Mouse (Mus musculus) lung, embryonic 16.5 days (tissue): Measurements from ENCODE around the gene Rpgrip1l. TPM values are rescaled to one million over a fixed set of nuclear protein-coding genes. Genes with fewer than 3 reads are reported as not detected.

Experiments
- ATAC-seq: fragments of 200-750 bp; cut with Nextera tagmentation; 2 replicates; pipeline ENCODE4 v1.8.0; 2017; ENCODE audit warnings: low read depth, mild to moderate bottlenecking, moderate library complexity
- H3K27ac ChIP-seq: fragments of 300-500 bp; sonication (generic); 2 replicates; pipeline ENCODE4 v1.5.1; 2014; ENCODE audit warnings: mild to moderate bottlenecking, control low read depth, low read length
- H3K27me3 ChIP-seq: fragments of 300-500 bp; sonication (generic); 2 replicates; pipeline ENCODE4 v1.6.1; 2014; ENCODE audit warnings: low read depth, low read length, mixed read lengths; ENCODE audit not compliant: control insufficient read depth, insufficient read depth
- H3K36me3 ChIP-seq: fragments of 300-500 bp; sonication (generic); 2 replicates; pipeline ENCODE4 v1.6.1; 2014; ENCODE audit warnings: low read length; ENCODE audit not compliant: control insufficient read depth, insufficient read depth
- H3K4me1 ChIP-seq: fragments of 300-500 bp; sonication (generic); replicated peaks from 2 replicates; pipeline ENCODE4 v1.6.1; 2014; ENCODE audit warnings: low read length, mixed read lengths; ENCODE audit not compliant: control insufficient read depth, insufficient read depth
- H3K4me2 ChIP-seq: fragments of 300-500 bp; sonication (generic); 2 replicates; pipeline ENCODE4 v1.6.1; 2014; ENCODE audit warnings: low read depth, low read length, control low read depth
- H3K4me3 ChIP-seq: fragments of 300-500 bp; sonication (generic); 2 replicates; pipeline ENCODE4 v1.5.1; 2014; ENCODE audit warnings: mild to moderate bottlenecking, low read length, control low read depth
- H3K9ac ChIP-seq: fragments of 300-500 bp; sonication (generic); 2 replicates; pipeline ENCODE4 v1.6.1; 2014; ENCODE audit warnings: low read length, control low read depth
- H3K9me3 ChIP-seq: fragments of 300-500 bp; sonication (generic); 2 replicates; pipeline ENCODE4 v1.6.1; 2016; ENCODE audit warnings: low read length; ENCODE audit not compliant: control insufficient read depth
- WGBS: fragments of 180-500 bp; shearing (Covaris S2); extraction: QIAGEN DNeasy Blood & Tissue Kit; methylation state at CpG from one replicate; pipeline ENCODE4 v1.1.7; 2014; 5-methylcytosine and 5-hydroxymethylcytosine counted together
- polyA plus RNA-seq: library from polyadenylated mRNA; unstranded; fragments of >200 nt; fragmentation: Nextera tagmentation; extraction: Ambion mirVana; gene quantifications from 2 replicates; pipeline ENCODE4 v1.2.1, GENCODE M21; 2015

Rpgrip1l gene
- 11.0 and 12.9 TPM in 2 replicates for polyA plus RNA-seq

GRCm38 (mm10) chr8:91312835-91313832 lies at the start of gene Rpgrip1l, which contains the start of gene Fto:
Rpgrip1l (minus strand) TSS chr8:91313262.
Fto (plus strand) TSS chr8:91313525.
- WGBS: under 1% methylated on average over 59 of the region's 59 CpGs
- ATAC-seq: peak; percentile 100
- Histone ChIP-seq H3K4me3 (peak within 1 kb of the TSS; percentile 65), H3K4me1 (peaks cover 18% of the 10 kb centered on the region), H3K27ac (0 out of 2 replicates have a peak within 1 kb of the TSS, but pooled peaks have one; percentile 44), H3K36me3 (no peaks in the 10 kb centered on the region), H3K27me3 (no peaks in the 10 kb centered on the region), H3K9me3 (no peaks in the 10 kb centered on the region), H3K9ac (peak within 1 kb of the TSS; percentile 85), H3K4me2 (peak within 1 kb of the TSS; percentile 85)

DNA sequence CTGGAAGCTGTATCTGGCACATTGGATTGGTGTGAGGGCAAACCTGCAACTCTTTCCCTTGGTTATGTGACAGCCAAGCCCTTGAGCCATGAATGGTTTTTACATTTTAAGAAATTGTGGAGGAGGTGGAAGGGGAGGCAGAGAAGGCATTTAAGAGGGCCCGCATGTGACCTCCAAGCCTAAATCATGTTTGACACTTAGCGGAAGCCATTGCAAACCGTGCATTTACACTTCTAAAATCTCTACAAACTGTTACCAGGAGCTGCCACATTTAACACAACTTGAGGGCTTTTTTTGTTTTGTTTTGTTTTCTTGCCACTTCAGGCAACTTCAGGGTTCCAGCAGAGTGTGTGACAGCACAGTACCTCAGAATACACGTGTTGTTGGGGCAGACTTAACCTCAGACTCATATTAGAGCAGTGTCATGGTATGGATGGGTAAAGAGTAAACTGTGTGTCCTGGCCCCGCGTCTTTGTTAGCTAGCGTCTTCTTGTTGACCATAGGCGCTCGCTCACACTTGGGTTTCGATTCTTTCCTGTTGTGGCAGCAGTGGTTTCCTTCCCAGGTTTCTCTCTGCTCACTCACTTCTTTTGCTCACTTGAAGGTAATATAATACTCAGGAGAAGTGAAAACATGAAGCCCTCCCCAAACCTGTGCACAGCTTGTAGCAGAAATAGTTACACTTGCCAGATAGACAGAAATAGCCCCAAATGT lies 47.7 kb upstream of the Rpgrip1l start:
- no peaks in the 10 kb centered on the region for H3K36me3 ChIP-seq
- H3K4me1 ChIP-seq: peaks cover 9% of the 10 kb centered on the region
- no peaks in the 10 kb centered on the region for H3K9me3 ChIP-seq
- ATAC-seq: no peak
- WGBS: 82% methylated on average over 10 of the region's 10 CpGs
- no peak overlapping the region for H3K9ac ChIP-seq
- no peak overlapping the region for H3K4me2 ChIP-seq
- no peaks in the 10 kb centered on the region for H3K27me3 ChIP-seq
- no peak overlapping the region for H3K4me3 ChIP-seq
- no peak overlapping the region for H3K27ac ChIP-seq

GRCm38 (mm10) chr8:91359511-91359910 lies 46.4 kb upstream of the Rpgrip1l start:
- Histone ChIP-seq H3K27ac (no peak overlapping the region), H3K27me3 (no peaks in the 10 kb centered on the region), H3K4me3 (no peak overlapping the region), H3K4me2 (no peak overlapping the region), H3K36me3 (no peaks in the 10 kb centered on the region), H3K9me3 (no peaks in the 10 kb centered on the region), H3K9ac (no peak overlapping the region), H3K4me1 (peaks cover 14% of the 10 kb centered on the region)
- ATAC-seq: no peak
- WGBS: 80% methylated on average over 9 of the region's 9 CpGs

GRCm38 (mm10) chr8:91358016-91358415 lies 45.0 kb upstream of the Rpgrip1l start:
- Histone ChIP-seq H3K27ac (0 out of 2 replicates have a peak overlapping the region, but pooled peaks have one; percentile 24), H3K9me3 (no peaks in the 10 kb centered on the region), H3K4me2 (no peak overlapping the region), H3K4me3 (no peak overlapping the region), H3K4me1 (peaks cover 14% of the 10 kb centered on the region), H3K27me3 (no peaks in the 10 kb centered on the region), H3K36me3 (no peaks in the 10 kb centered on the region), H3K9ac (no peak overlapping the region)
- no peak; the same call in 1 of the 2 replicates for ATAC-seq
- 61% methylated on average over 5 of the region's 5 CpGs for WGBS

GRCm38 (mm10) chr8:91357493-91358014 lies 44.5 kb upstream of the Rpgrip1l start:
- Histone ChIP-seq H3K4me1 (peaks cover 14% of the 10 kb centered on the region), H3K27me3 (no peaks in the 10 kb centered on the region), H3K9me3 (no peaks in the 10 kb centered on the region), H3K4me2 (no peak overlapping the region), H3K4me3 (no peak overlapping the region), H3K9ac (no peak overlapping the region), H3K36me3 (no peaks in the 10 kb centered on the region), H3K27ac (no peak overlapping the region)
- 70% methylated on average over 4 of the region's 4 CpGs for WGBS
- no peak for ATAC-seq

GRCm38 (mm10) chr8:91355956-91356699 lies 43.1 kb upstream of the Rpgrip1l start:
- no peak overlapping the region for H3K9ac ChIP-seq
- H3K4me2 ChIP-seq: no peak overlapping the region
- no peaks in the 10 kb centered on the region for H3K36me3 ChIP-seq
- 80% methylated on average over 11 of the region's 11 CpGs for WGBS
- H3K4me3 ChIP-seq: no peak overlapping the region
- H3K27ac ChIP-seq: no peak overlapping the region
- H3K9me3 ChIP-seq: no peaks in the 10 kb centered on the region
- no peaks in the 10 kb centered on the region for H3K27me3 ChIP-seq
- peaks cover 14% of the 10 kb centered on the region for H3K4me1 ChIP-seq
- ATAC-seq: no peak

GRCm38 (mm10) chr8:91355301-91355905 lies 42.3 kb upstream of the Rpgrip1l start:
- peaks cover 14% of the 10 kb centered on the region for H3K4me1 ChIP-seq
- H3K27me3 ChIP-seq: no peaks in the 10 kb centered on the region
- H3K9ac ChIP-seq: no peak overlapping the region; the same call in 1 of the 2 replicates
- H3K36me3 ChIP-seq: no peaks in the 10 kb centered on the region
- no peaks in the 10 kb centered on the region for H3K9me3 ChIP-seq
- WGBS: 39% methylated on average over 10 of the region's 10 CpGs
- no peak overlapping the region for H3K4me3 ChIP-seq
- ATAC-seq: peak; percentile 42; the same call in 1 of the 2 replicates
- H3K4me2 ChIP-seq: no peak overlapping the region; the same call in 1 of the 2 replicates
- no peak overlapping the region for H3K27ac ChIP-seq

DNA sequence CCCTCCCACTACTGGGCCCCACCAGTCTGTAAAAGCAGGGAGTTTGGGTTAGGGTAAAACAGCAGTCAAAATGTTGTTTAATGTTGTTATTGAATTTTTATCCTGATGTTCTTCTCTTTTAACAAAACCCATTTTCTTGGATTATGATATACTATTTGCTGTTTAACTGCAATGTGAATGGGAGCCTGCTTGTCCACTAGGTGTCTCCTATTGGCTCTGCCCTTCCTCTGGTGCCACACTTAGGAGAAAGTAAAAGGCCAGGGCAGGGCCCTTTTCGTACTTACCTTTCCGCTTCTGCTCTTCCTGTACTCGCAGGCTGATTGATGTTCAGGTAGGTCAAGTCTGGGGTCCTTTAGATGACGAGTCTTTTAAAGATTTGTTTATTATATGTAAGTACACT lies 40.8 kb upstream of the Rpgrip1l start:
- ATAC-seq: no peak
- 74% methylated on average over 4 of the region's 4 CpGs for WGBS
- no peak overlapping the region for H3K4me3 ChIP-seq
- H3K4me1 ChIP-seq: peaks cover 18% of the 10 kb centered on the region
- H3K9ac ChIP-seq: no peak overlapping the region
- H3K27ac ChIP-seq: no peak overlapping the region
- H3K4me2 ChIP-seq: no peak overlapping the region
- H3K27me3 ChIP-seq: no peaks in the 10 kb centered on the region
- H3K9me3 ChIP-seq: no peaks in the 10 kb centered on the region
- H3K36me3 ChIP-seq: no peaks in the 10 kb centered on the region
